Mouse (Mus musculus) G1E (cell line): ENCODE data around the gene Afm. TPM values are rescaled to one million over a fixed set of nuclear protein-coding genes. Genes with fewer than 3 reads are reported as not detected.

Source experiments
- ATAC-seq: 2 replicates; pipeline ENCODE4 v1.8.0; 2016; ENCODE audit warnings: mild to moderate bottlenecking; ENCODE audit not compliant: insufficient number of reproducible peaks, poor library complexity, low FRiP score, severe bottlenecking; ENCODE audit errors: extremely low read depth
- DNase-seq: peaks from one replicate; pipeline ENCODE4 v3.0.0; 2012; ENCODE audit warnings: low spot score
- H3K27me3 ChIP-seq: 2 replicates; pipeline ENCODE4 v1.6.1; 2012; ENCODE audit warnings: mild to moderate bottlenecking, low read length, inconsistent platforms; ENCODE audit not compliant: insufficient read depth
- H3K36me3 ChIP-seq: replicated peaks from 2 replicates; pipeline ENCODE3; 2012; ENCODE audit warnings: mild to moderate bottlenecking, inconsistent platforms
- H3K4me1 ChIP-seq: 2 replicates; pipeline ENCODE4 v1.6.1; 2012; ENCODE audit warnings: low read depth, low read length, inconsistent platforms, mixed read lengths; ENCODE audit not compliant: insufficient read depth
- H3K4me3 ChIP-seq: 2 replicates; pipeline ENCODE4 v1.5.1; 2012; ENCODE audit warnings: low read depth, mild to moderate bottlenecking, inconsistent platforms, low read length, moderate library complexity, mixed read lengths
- H3K9me3 ChIP-seq: replicated peaks from 2 replicates; pipeline ENCODE4 v1.6.1; 2012; ENCODE audit warnings: inconsistent platforms
- CTCF ChIP-seq: IDR thresholded peaks from 2 replicates; pipeline ENCODE4 v1.5.1; 2012; ENCODE audit warnings: low read depth, low read length, inconsistent platforms, mixed read lengths
- GATA1 ChIP-seq: IDR thresholded peaks from 2 replicates; pipeline ENCODE4 v1.6.1; 2012; ENCODE audit warnings: borderline replicate concordance, low read length, inconsistent platforms, mixed read lengths
- GATA2 ChIP-seq: IDR thresholded peaks from 2 replicates; pipeline ENCODE4 v1.6.1; 2012; ENCODE audit warnings: low read depth, low read length, inconsistent platforms, borderline replicate concordance
- POLR2AphosphoS5 ChIP-seq: IDR thresholded peaks from 2 replicates; pipeline ENCODE4 v1.6.1; 2012; ENCODE audit warnings: low read depth, low read length, inconsistent platforms; ENCODE audit not compliant: insufficient replicate concordance
- TAL1 ChIP-seq: conservative IDR thresholded peaks from 2 replicates; pipeline ENCODE4 v1.6.1; 2012; ENCODE audit warnings: low read depth, low read length, inconsistent platforms, mixed read lengths
- polyA plus RNA-seq: library from polyadenylated mRNA; stranded (reverse); fragments of >175 nt; gene quantifications from 2 replicates; pipeline ENCODE4 v1.2.3, GENCODE M21; 2012
- total RNA-seq, 2 experiments: library from RNA; stranded (forward) in 1 of 2; stranded (reverse) in 1 of 2; fragments of 200-1000 nt in 1 of 2; fragments of >200 nt in 1 of 2; fragmentation: Nextera tagmentation in 1 of 2; gene quantifications; 2 replicates each; pipeline ENCODE4 v1.2.3; 2014 to 2017

The Afm gene
- total and polyA plus RNA-seq, 3 experiments: not detected

GRCm38 (mm10) chr5:90509828-90510592 is 8.7 kb upstream of the Afm start:
- TF ChIP-seq GATA1 (no peak), CTCF (no peak), GATA2 (no peak), TAL1 (no peak), POLR2AphosphoS5 (no peak)
- no peak for ATAC-seq
- H3K27me3 ChIP-seq: peaks cover 11% of the 10 kb centered on the region

GRCm38 (mm10) chr5:90512288-90512955 is 6.3 kb upstream of the Afm start:
- ATAC-seq (no peak), DNase-seq (no peak)
- peaks cover 9% of the 10 kb centered on the region for H3K27me3 ChIP-seq
- no peaks in the 10 kb centered on the region for H3K36me3 ChIP-seq
- H3K4me1 ChIP-seq: no peaks in the 10 kb centered on the region
- no peak for TF ChIP-seq GATA2
- TF ChIP-seq CTCF: no peak
- no peak for TF ChIP-seq TAL1
- no peak for TF ChIP-seq POLR2AphosphoS5
- TF ChIP-seq GATA1: no peak
- H3K9me3 ChIP-seq: no peaks in the 10 kb centered on the region
- H3K4me3 ChIP-seq: no peak overlapping the region

More at GRCm38 (mm10) chr5:90509828-90510592, 8.7 kb upstream of the Afm start:
- Histone ChIP-seq H3K36me3 (no peaks in the 10 kb centered on the region), H3K9me3 (no peaks in the 10 kb centered on the region), H3K4me1 (no peaks in the 10 kb centered on the region), H3K4me3 (no peak overlapping the region)
- no peak for DNase-seq

- DNase-seq (no peak), ATAC-seq (no peak)
- Histone ChIP-seq H3K4me3 (no peak overlapping the region), H3K4me1 (no peaks in the 10 kb centered on the region), H3K27me3 (peaks cover 7% of the 10 kb centered on the region), H3K9me3 (no peaks in the 10 kb centered on the region), H3K36me3 (no peaks in the 10 kb centered on the region)
- TF ChIP-seq POLR2AphosphoS5: no peak
- no peak for TF ChIP-seq CTCF
- TF ChIP-seq TAL1: no peak
- no peak for TF ChIP-seq GATA2
- TF ChIP-seq GATA1: no peak
Measured at GRCm38 (mm10) chr5:90515561-90515960, 3.2 kb upstream of the Afm start.

- DNase-seq: no peak
- Histone ChIP-seq H3K4me3 (no peak overlapping the region), H3K4me1 (no peaks in the 10 kb centered on the region), H3K27me3 (no peaks in the 10 kb centered on the region), H3K36me3 (no peaks in the 10 kb centered on the region), H3K9me3 (no peaks in the 10 kb centered on the region)
- no peak for ATAC-seq
- no peak for TF ChIP-seq GATA1
- TF ChIP-seq GATA2: no peak
- no peak for TF ChIP-seq TAL1
- TF ChIP-seq POLR2AphosphoS5: no peak
- no peak for TF ChIP-seq CTCF
Measured at GRCm38 (mm10) chr5:90551191-90551590, 32.5 kb downstream of the Afm start.

- TF ChIP-seq GATA1 (no peak), POLR2AphosphoS5 (no peak)
- no peak for ATAC-seq
Measured at GRCm38 (mm10) chr5:90556052-90556451, 37.3 kb downstream of the Afm start.

GRCm38 (mm10) chr5:90560743-90561142 is 42.0 kb downstream of the Afm start, which contains the start of gene 5830473C10Rik:
5830473C10Rik (plus strand) TSS chr5:90561107.
- DNase-seq: no peak

More at GRCm38 (mm10) chr5:90556052-90556451, 37.3 kb downstream of the Afm start:
- no peaks in the 10 kb centered on the region for H3K9me3 ChIP-seq
- H3K4me1 ChIP-seq: no peaks in the 10 kb centered on the region
- H3K36me3 ChIP-seq: no peaks in the 10 kb centered on the region
- no peaks in the 10 kb centered on the region for H3K27me3 ChIP-seq
- H3K4me3 ChIP-seq: no peak overlapping the region
- no peak for DNase-seq

More at GRCm38 (mm10) chr5:90560743-90561142, 42.0 kb downstream of the Afm start, which contains the start of gene 5830473C10Rik:
- no peaks in the 10 kb centered on the region for H3K36me3 ChIP-seq
- ATAC-seq: no peak
- H3K4me1 ChIP-seq: no peaks in the 10 kb centered on the region
- TF ChIP-seq POLR2AphosphoS5: no peak
- no peak for TF ChIP-seq GATA1
- TF ChIP-seq CTCF: no peak
- TF ChIP-seq TAL1: no peak
- no peak for TF ChIP-seq GATA2
- H3K27me3 ChIP-seq: no peaks in the 10 kb centered on the region
- H3K9me3 ChIP-seq: no peaks in the 10 kb centered on the region
- no peak within 1 kb of the TSS for H3K4me3 ChIP-seq
